Mouse (Mus musculus): Measurements from ENCODE around the gene Scgb2b27. TPM values are rescaled to one million over a fixed set of nuclear protein-coding genes. Genes with fewer than 3 reads are reported as not detected.
"Not testable (repeated sequence)": the region's sequence is repeated elsewhere in the genome, so short reads cannot be mapped to it uniquely, and the experiment has no call there.

The Scgb2b27 gene
- total RNA-seq (2015) (not detected in 2 replicates), total RNA-seq (2017) (not detected in 2 replicates)

- ATAC-seq (replicated peaks; ENCODE audit: poor library complexity), result no peak
Measured at GRCm38 (mm10) chr7:34013842-34014241, at the start of gene Scgb2b27. Gene Scgb2b27 (minus strand): TSS chr7:34013942.

GRCm38 (mm10) chr7:34036076-34036815 lies 22.5 kb upstream of the Scgb2b27 start:
- not testable (repeated sequence) for ATAC-seq (replicated peaks; ENCODE audit: poor library complexity)

- not testable (repeated sequence) for ATAC-seq (replicated peaks; ENCODE audit: poor library complexity)
Measured at GRCm38 (mm10) chr7:34034579-34034978, 20.8 kb upstream of the Scgb2b27 start.

GRCm38 (mm10) chr7:34030026-34030425 lies 16.3 kb upstream of the Scgb2b27 start:
- no peak for ATAC-seq (replicated peaks; ENCODE audit: poor library complexity)

GRCm38 (mm10) chr7:34027202-34027601 lies 13.5 kb upstream of the Scgb2b27 start:
- ATAC-seq (replicated peaks; ENCODE audit: poor library complexity), result not testable (repeated sequence)

GRCm38 (mm10) chr7:34025641-34026040 lies 11.9 kb upstream of the Scgb2b27 start:
- ATAC-seq (replicated peaks; ENCODE audit: poor library complexity), result no peak

- not testable (repeated sequence) for ATAC-seq (replicated peaks; ENCODE audit: poor library complexity)
Measured at GRCm38 (mm10) chr7:34021183-34021582, 7.4 kb upstream of the Scgb2b27 start, which contains the start of gene Scgb1b27. Gene Scgb1b27 (plus strand): TSS chr7:34021483.

- ATAC-seq (replicated peaks; ENCODE audit: poor library complexity), result not testable (repeated sequence)
Measured at GRCm38 (mm10) chr7:33982281-33982680, 31.5 kb downstream of the Scgb2b27 start.

Other genes starting within 250 kb of the Scgb2b27 start
- gene Scgb2b26, start 68.9 kb downstream of the Scgb2b27 start, total RNA-seq (2015), result not detected in 2 replicates
- gene Scgb2b26, start 68.9 kb downstream of the Scgb2b27 start, total RNA-seq (2017), result not detected in 2 replicates
- not detected in 2 replicates for gene Scgb1b27, start 7.5 kb upstream of the Scgb2b27 start, total RNA-seq (2015)
- not detected in 2 replicates for gene Scgb1b27, start 7.5 kb upstream of the Scgb2b27 start, total RNA-seq (2017)
- gene Scgb1b30, start 81.5 kb upstream of the Scgb2b27 start, total RNA-seq (2015), result not detected in 2 replicates
- not detected in 2 replicates for gene Scgb1b30, start 81.5 kb upstream of the Scgb2b27 start, total RNA-seq (2017)
- gene Wtip, start 119.3 kb upstream of the Scgb2b27 start, total RNA-seq (2015), result 0.20 and 0.34 TPM in 2 replicates
- not detected in 2 replicates for gene Wtip, start 119.3 kb upstream of the Scgb2b27 start, total RNA-seq (2017)
- gene Uba2, start 155.7 kb upstream of the Scgb2b27 start, total RNA-seq (2015), result 180 and 208 TPM in 2 replicates
- 184 and 193 TPM in 2 replicates for gene Uba2, start 155.7 kb upstream of the Scgb2b27 start, total RNA-seq (2017)
- gene Pdcd2l, start 182.7 kb upstream of the Scgb2b27 start, total RNA-seq (2015), result 25.2 and 32.9 TPM in 2 replicates
- gene Pdcd2l, start 182.7 kb upstream of the Scgb2b27 start, total RNA-seq (2017), result 33.0 and 42.0 TPM in 2 replicates
- 573 and 626 TPM in 2 replicates for gene Gpi1, start 216.4 kb upstream of the Scgb2b27 start, total RNA-seq (2015)
- gene Gpi1, start 216.4 kb upstream of the Scgb2b27 start, total RNA-seq (2017), result 615 and 714 TPM in 2 replicates
- not detected in 2 replicates for gene Gm6096, start 237.1 kb upstream of the Scgb2b27 start, total RNA-seq (2015)
- gene Gm6096, start 237.1 kb upstream of the Scgb2b27 start, total RNA-seq (2017), result not detected in 2 replicates